Mouse (Mus musculus) liver, embryonic 16.5 days (tissue): Measurements from ENCODE around the gene Clec12a. TPM values are rescaled to one million over a fixed set of nuclear protein-coding genes. Genes with fewer than 3 reads are reported as not detected.

Experiments
- ATAC-seq: fragments of 200-750 bp; cut with Nextera tagmentation; 2 replicates; pipeline ENCODE4 v1.8.0; 2017; ENCODE audit warnings: low read depth, mild to moderate bottlenecking, moderate number of reproducible peaks, moderate library complexity
- H3K27ac ChIP-seq: fragments of 300-500 bp; sonication (generic); 2 replicates; pipeline ENCODE4 v1.5.1; 2014; ENCODE audit warnings: mild to moderate bottlenecking, low read length
- H3K27me3 ChIP-seq: fragments of 300-500 bp; sonication (generic); 2 replicates; pipeline ENCODE4 v1.6.1; 2014; ENCODE audit warnings: low read depth, low read length, mixed read lengths; ENCODE audit not compliant: control insufficient read depth, insufficient read depth
- H3K36me3 ChIP-seq: fragments of 300-500 bp; sonication (generic); 2 replicates; pipeline ENCODE4 v1.6.1; 2014; ENCODE audit warnings: mild to moderate bottlenecking; ENCODE audit not compliant: control insufficient read depth, insufficient read depth
- H3K4me1 ChIP-seq: fragments of 300-500 bp; sonication (generic); 2 replicates; pipeline ENCODE4 v1.6.1; 2014; ENCODE audit warnings: low read depth, low read length, mixed read lengths; ENCODE audit not compliant: control insufficient read depth
- H3K4me2 ChIP-seq: fragments of 300-500 bp; sonication (generic); 2 replicates; pipeline ENCODE4 v1.6.1; 2014; ENCODE audit warnings: low read depth, low read length, mixed read lengths
- H3K4me3 ChIP-seq: fragments of 300-500 bp; sonication (generic); 2 replicates; pipeline ENCODE4 v1.5.1; 2014; ENCODE audit warnings: low read depth, mild to moderate bottlenecking, low read length
- H3K9ac ChIP-seq: fragments of 300-500 bp; sonication (generic); 2 replicates; pipeline ENCODE4 v1.6.1; 2014; ENCODE audit warnings: low read depth, low read length
- H3K9me3 ChIP-seq: fragments of 300-500 bp; sonication (generic); replicated peaks from 2 replicates; pipeline ENCODE4 v1.6.1; 2016; ENCODE audit warnings: low read length; ENCODE audit not compliant: control insufficient read depth
- WGBS: fragments of 180-500 bp; shearing (Covaris S2); extraction: QIAGEN DNeasy Blood & Tissue Kit; methylation state at CpG from one replicate; pipeline ENCODE4 v1.1.7; 2014; ENCODE audit not compliant: insufficient replicate concordance; 5-methylcytosine and 5-hydroxymethylcytosine counted together
- polyA plus RNA-seq: library from polyadenylated mRNA; unstranded; fragments of >200 nt; fragmentation: Nextera tagmentation; extraction: Ambion mirVana; gene quantifications from 2 replicates; pipeline ENCODE4 v1.2.1, GENCODE M21; 2015

The Clec12a gene
- polyA plus RNA-seq, 1 experiment from 2014 or later = 13.1 TPM

DNA sequence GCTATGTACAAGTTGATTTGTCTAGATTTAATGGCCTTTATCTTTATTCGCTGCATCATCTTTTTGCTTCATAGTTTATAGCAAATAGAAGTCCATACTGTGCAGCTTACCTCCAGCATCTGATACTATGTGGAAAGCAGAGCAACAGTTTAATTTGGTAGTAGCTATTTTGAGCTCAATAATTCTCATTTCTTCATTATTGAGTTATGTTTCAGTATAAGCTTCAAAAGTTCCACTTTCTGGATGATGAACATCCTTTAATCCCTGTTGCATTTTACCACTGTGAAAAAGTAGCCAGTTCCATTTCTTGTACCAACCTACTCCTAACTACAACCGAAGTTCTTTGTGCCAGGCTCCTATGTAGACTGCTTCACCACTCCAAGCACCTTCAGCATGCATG, 66.1 kb downstream of the Clec12a start, which contains the start of gene Clec9a:
Gene Clec9a (plus strand): TSS at position 301 of the 400 bp plus-strand sequence.
- Histone ChIP-seq H3K27ac (0 out of 2 replicates have a peak within 1 kb of the TSS, but pooled peaks have one; percentile 15), H3K4me2 (no peak within 1 kb of the TSS), H3K4me3 (no peak within 1 kb of the TSS), H3K36me3 (no peaks in the 10 kb centered on the region), H3K9me3 (no peaks in the 10 kb centered on the region), H3K9ac (no peak within 1 kb of the TSS), H3K27me3 (no peaks in the 10 kb centered on the region), H3K4me1 (no peaks in the 10 kb centered on the region)
- ATAC-seq = no peak
- WGBS = 56% methylated on average over 2 of the region's 2 CpGs

DNA sequence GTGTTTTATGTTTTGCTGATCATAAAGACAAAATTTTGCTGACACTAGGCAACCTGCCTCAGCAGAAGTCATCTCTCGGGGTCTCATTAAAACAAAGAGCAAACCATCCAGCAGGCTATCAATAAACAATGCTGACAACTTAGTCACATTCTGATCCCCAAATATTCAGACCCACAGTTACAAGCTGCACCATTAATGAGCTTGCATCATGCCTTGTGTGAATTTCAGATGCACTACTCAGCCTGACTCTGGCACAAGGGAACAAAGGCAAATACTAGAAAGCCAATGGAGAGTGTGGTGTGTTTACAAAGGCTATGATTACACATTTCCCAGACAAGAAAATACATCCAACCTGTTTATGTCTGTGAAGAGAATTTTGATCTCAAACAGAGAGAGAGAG, 71.7 kb downstream of the Clec12a start:
- H3K4me3 ChIP-seq = no peak overlapping the region
- H3K36me3 ChIP-seq = no peaks in the 10 kb centered on the region
- no peaks in the 10 kb centered on the region for H3K27me3 ChIP-seq
- H3K27ac ChIP-seq = no peak overlapping the region
- no peaks in the 10 kb centered on the region for H3K4me1 ChIP-seq
- no peak overlapping the region for H3K9ac ChIP-seq
- ATAC-seq = no peak
- no peaks in the 10 kb centered on the region for H3K9me3 ChIP-seq
- WGBS = 42% methylated on average over 1 of the region's 1 CpGs
- H3K4me2 ChIP-seq = no peak overlapping the region

Other genes with a start within 250 kb of the Clec12a start
- gene Clec2e, start 241.8 kb upstream of the Clec12a start, polyA plus RNA-seq = 0.08 TPM in 1 of 2 replicates, not detected in the other
- 0.41 and 0.70 TPM in 2 replicates for gene Clec2d, start 162.1 kb upstream of the Clec12a start, polyA plus RNA-seq
- gene Cd69, start 67.3 kb upstream of the Clec12a start, polyA plus RNA-seq = 0.61 and 0.65 TPM in 2 replicates
- not detected in 2 replicates for gene 4922502D21Rik, start 10.9 kb upstream of the Clec12a start, polyA plus RNA-seq
- gene Clec12b, start 43.2 kb downstream of the Clec12a start, polyA plus RNA-seq = not detected in 2 replicates
- 26.1 and 26.7 TPM in 2 replicates for gene Clec1b, start 54.6 kb downstream of the Clec12a start, polyA plus RNA-seq
- gene Clec9a, start 66.2 kb downstream of the Clec12a start, polyA plus RNA-seq = 0.30 and 0.33 TPM in 2 replicates
- 0.21 and 0.36 TPM in 2 replicates for gene Clec1a, start 109.3 kb downstream of the Clec12a start, polyA plus RNA-seq
- gene Olr1, start 164.5 kb downstream of the Clec12a start, polyA plus RNA-seq = 1.2 and 1.3 TPM in 2 replicates
- 0.04 TPM in 1 of 2 replicates, not detected in the other for gene Tmem52b, start 169.9 kb downstream of the Clec12a start, polyA plus RNA-seq
- 28.4 and 28.6 TPM in 2 replicates for gene Gabarapl1, start 190.5 kb downstream of the Clec12a start, polyA plus RNA-seq
- 0.13 TPM in 1 of 2 replicates, not detected in the other for gene Klre1, start 235.2 kb downstream of the Clec12a start, polyA plus RNA-seq
- 0.68 and 1.0 TPM in 2 replicates for gene Klrd1, start 249.1 kb downstream of the Clec12a start, polyA plus RNA-seq